Mouse (Mus musculus): ENCODE results near the gene St3gal5.

- no peak for TF ChIP-seq CTCF (IDR thresholded peaks at IDR 0.05; ENCODE audit: control insufficient read depth, insufficient read depth, insufficient replicate concordance, low read depth, low read length)
- no peak for TF ChIP-seq POLR2A (IDR thresholded peaks at IDR 0.05; ENCODE audit: control insufficient read depth, low read depth, low read length)
Observed at GRCm38 (mm10) chr6:72081318-72082024, 15.9 kb upstream of the St3gal5 start.
